Mouse (Mus musculus): Measurements from ENCODE around the gene Ctnna2. TPM values are rescaled to one million over a fixed set of nuclear protein-coding genes. Genes with fewer than 3 reads are reported as not detected.

The Ctnna2 gene
- polyA plus RNA-seq, 1 experiment, result 0.02 TPM

GRCm38 (mm10) chr6:77743651-77744050 lies 235.8 kb downstream of the Ctnna2 start:
- H3K4me3 ChIP-seq (replicated peaks; ENCODE audit: extremely low read depth, low read depth, low read length), result no peak overlapping the region
- no peaks in the 10 kb centered on the region for H3K4me1 ChIP-seq (ENCODE audit: control insufficient read depth, insufficient read depth, low read length)
- no peak for DNase-seq
- TF ChIP-seq CTCF (IDR thresholded peaks at IDR 0.05; ENCODE audit: insufficient read depth, low read length), result no peak
- no peak for TF ChIP-seq POLR2A (IDR thresholded peaks at IDR 0.05; ENCODE audit: borderline replicate concordance, extremely low read depth, low read depth, low read length)

GRCm38 (mm10) chr6:77742988-77743387 lies 236.5 kb downstream of the Ctnna2 start:
- WGBS, result 67% methylated on average over 1 of the region's 1 CpGs
- TF ChIP-seq POLR2A (IDR thresholded peaks at IDR 0.05; ENCODE audit: borderline replicate concordance, extremely low read depth, low read depth, low read length) (no peak), CTCF (IDR thresholded peaks at IDR 0.05; ENCODE audit: insufficient read depth, low read length) (no peak)

GRCm38 (mm10) chr6:77738640-77739039 lies 240.9 kb downstream of the Ctnna2 start:
- no peak overlapping the region for H3K4me3 ChIP-seq (replicated peaks; ENCODE audit: extremely low read depth, low read depth, low read length)
- no peak for DNase-seq
- no peaks in the 10 kb centered on the region for H3K4me1 ChIP-seq (ENCODE audit: control insufficient read depth, insufficient read depth, low read length)
- WGBS, result 64% methylated on average over 4 of the region's 4 CpGs
- no peak for TF ChIP-seq CTCF (IDR thresholded peaks at IDR 0.05; ENCODE audit: insufficient read depth, low read length)
- no peak for TF ChIP-seq POLR2A (IDR thresholded peaks at IDR 0.05; ENCODE audit: borderline replicate concordance, extremely low read depth, low read depth, low read length)

More at GRCm38 (mm10) chr6:77742988-77743387, 236.5 kb downstream of the Ctnna2 start:
- no peaks in the 10 kb centered on the region for H3K4me1 ChIP-seq (ENCODE audit: control insufficient read depth, insufficient read depth, low read length)
- H3K4me3 ChIP-seq (replicated peaks; ENCODE audit: extremely low read depth, low read depth, low read length), result no peak overlapping the region
- DNase-seq, result no peak

- TF ChIP-seq POLR2A (IDR thresholded peaks at IDR 0.05; ENCODE audit: borderline replicate concordance, extremely low read depth, low read depth, low read length) (no peak), CTCF (IDR thresholded peaks at IDR 0.05; ENCODE audit: insufficient read depth, low read length) (no peak)
- Histone ChIP-seq H3K4me1 (ENCODE audit: control insufficient read depth, insufficient read depth, low read length) (no peaks in the 10 kb centered on the region), H3K4me3 (replicated peaks; ENCODE audit: extremely low read depth, low read depth, low read length) (no peak overlapping the region)
- 56% methylated on average over 2 of the region's 2 CpGs for WGBS
- DNase-seq, result no peak
Measured at GRCm38 (mm10) chr6:77724952-77725299, 254.6 kb downstream of the Ctnna2 start.

GRCm38 (mm10) chr6:77724042-77724951 lies 255.2 kb downstream of the Ctnna2 start:
- no peak overlapping the region for H3K4me3 ChIP-seq (replicated peaks; ENCODE audit: extremely low read depth, low read depth, low read length)
- no peaks in the 10 kb centered on the region for H3K4me1 ChIP-seq (ENCODE audit: control insufficient read depth, insufficient read depth, low read length)
- WGBS, result 54% methylated on average over 5 of the region's 5 CpGs
- DNase-seq, result no peak
- TF ChIP-seq CTCF (IDR thresholded peaks at IDR 0.05; ENCODE audit: insufficient read depth, low read length) (no peak), POLR2A (IDR thresholded peaks at IDR 0.05; ENCODE audit: borderline replicate concordance, extremely low read depth, low read depth, low read length) (no peak)

GRCm38 (mm10) chr6:77694093-77694492 lies 285.4 kb downstream of the Ctnna2 start:
- H3K4me1 ChIP-seq (ENCODE audit: control insufficient read depth, insufficient read depth, low read length), result no peaks in the 10 kb centered on the region
- H3K4me3 ChIP-seq (replicated peaks; ENCODE audit: extremely low read depth, low read depth, low read length), result no peak overlapping the region
- no peak for DNase-seq
- TF ChIP-seq POLR2A (IDR thresholded peaks at IDR 0.05; ENCODE audit: borderline replicate concordance, extremely low read depth, low read depth, low read length) (no peak), CTCF (IDR thresholded peaks at IDR 0.05; ENCODE audit: insufficient read depth, low read length) (no peak)

- no peak for DNase-seq
- Histone ChIP-seq H3K4me1 (ENCODE audit: control insufficient read depth, insufficient read depth, low read length) (no peaks in the 10 kb centered on the region), H3K4me3 (replicated peaks; ENCODE audit: extremely low read depth, low read depth, low read length) (no peak overlapping the region)
- 38% methylated on average over 1 of the region's 1 CpGs for WGBS
- no peak for TF ChIP-seq CTCF (IDR thresholded peaks at IDR 0.05; ENCODE audit: insufficient read depth, low read length)
- TF ChIP-seq POLR2A (IDR thresholded peaks at IDR 0.05; ENCODE audit: borderline replicate concordance, extremely low read depth, low read depth, low read length), result no peak
Measured at GRCm38 (mm10) chr6:77687173-77687572, 292.3 kb downstream of the Ctnna2 start.

- Histone ChIP-seq H3K4me1 (ENCODE audit: control insufficient read depth, insufficient read depth, low read length) (no peaks in the 10 kb centered on the region), H3K4me3 (replicated peaks; ENCODE audit: extremely low read depth, low read depth, low read length) (no peak overlapping the region)
- 11% methylated on average over 6 of the region's 6 CpGs for WGBS
- no peak for TF ChIP-seq POLR2A (IDR thresholded peaks at IDR 0.05; ENCODE audit: borderline replicate concordance, extremely low read depth, low read depth, low read length)
- TF ChIP-seq CTCF (IDR thresholded peaks at IDR 0.05; ENCODE audit: insufficient read depth, low read length), result no peak
- no peak for DNase-seq
Measured at GRCm38 (mm10) chr6:77650127-77650526, 329.4 kb downstream of the Ctnna2 start.

- 66% methylated on average over 4 of the region's 4 CpGs for WGBS
- DNase-seq, result no peak
- Histone ChIP-seq H3K4me3 (replicated peaks; ENCODE audit: extremely low read depth, low read depth, low read length) (no peak overlapping the region), H3K4me1 (ENCODE audit: control insufficient read depth, insufficient read depth, low read length) (no peaks in the 10 kb centered on the region)
- TF ChIP-seq CTCF (IDR thresholded peaks at IDR 0.05; ENCODE audit: insufficient read depth, low read length), result no peak
- no peak for TF ChIP-seq POLR2A (IDR thresholded peaks at IDR 0.05; ENCODE audit: borderline replicate concordance, extremely low read depth, low read depth, low read length)
Measured at GRCm38 (mm10) chr6:77644591-77644990, 334.9 kb downstream of the Ctnna2 start.

GRCm38 (mm10) chr6:77638784-77639183 lies 340.7 kb downstream of the Ctnna2 start:
- H3K4me3 ChIP-seq (replicated peaks; ENCODE audit: extremely low read depth, low read depth, low read length), result no peak overlapping the region
- 78% methylated on average over 2 of the region's 2 CpGs for whole genome bisulfite sequencing
- no peaks in the 10 kb centered on the region for H3K4me1 ChIP-seq (ENCODE audit: control insufficient read depth, insufficient read depth, low read length)
- no peak for TF ChIP-seq POLR2A (IDR thresholded peaks at IDR 0.05; ENCODE audit: borderline replicate concordance, extremely low read depth, low read depth, low read length)
- no peak for TF ChIP-seq CTCF (IDR thresholded peaks at IDR 0.05; ENCODE audit: insufficient read depth, low read length)
- no peak for DNase-seq

All from lung, adult 2 months (tissue).